Mouse (Mus musculus): ENCODE data around the gene Hs3st3b1. TPM values are rescaled to one million over a fixed set of nuclear protein-coding genes. Genes with fewer than 3 reads are reported as not detected.

Gene Hs3st3b1
- polyA plus RNA-seq, 1 experiment from 2014 or later = 11.4 TPM

- no peak overlapping the region for H3K4me2 ChIP-seq (replicated peaks; ENCODE audit: low read depth, low read length)
- ATAC-seq (ENCODE audit: insufficient number of reproducible peaks, insufficient read depth, low FRiP score, low read depth) = no peak
- H3K9me3 ChIP-seq (ENCODE audit: control insufficient read depth, low read depth, low read length) = no peaks in the 10 kb centered on the region
- no peak overlapping the region for H3K9ac ChIP-seq (replicated peaks; ENCODE audit: low read depth, low read length)
- H3K27ac ChIP-seq (ENCODE audit: low read length) = no peak overlapping the region
- WGBS = 71% methylated on average over 9 of the region's 9 CpGs
- H3K4me1 ChIP-seq (ENCODE audit: control insufficient read depth, insufficient read depth, low read length) = peaks cover 2% of the 10 kb centered on the region; the same call in 1 of the 2 replicates
- no peaks in the 10 kb centered on the region for H3K36me3 ChIP-seq (ENCODE audit: control insufficient read depth, insufficient read depth, low read length)
- no peak overlapping the region for H3K4me3 ChIP-seq (ENCODE audit: low read depth, low read length)
- H3K27me3 ChIP-seq (ENCODE audit: control insufficient read depth, insufficient read depth, low read length) = no peaks in the 10 kb centered on the region
These were observed 15.3 kb downstream of the Hs3st3b1 start for GRCm38 (mm10) chr11:63906552-63907353.

- no peak overlapping the region for H3K27ac ChIP-seq (ENCODE audit: low read length)
- no peak overlapping the region for H3K4me2 ChIP-seq (replicated peaks; ENCODE audit: low read depth, low read length)
- 27% methylated on average over 4 of the region's 4 CpGs for WGBS
- H3K4me1 ChIP-seq (ENCODE audit: control insufficient read depth, insufficient read depth, low read length) = peaks cover 8% of the 10 kb centered on the region; the same call in 1 of the 2 replicates
- H3K9me3 ChIP-seq (ENCODE audit: control insufficient read depth, low read depth, low read length) = no peaks in the 10 kb centered on the region
- no peak overlapping the region for H3K4me3 ChIP-seq (ENCODE audit: low read depth, low read length)
- H3K36me3 ChIP-seq (ENCODE audit: control insufficient read depth, insufficient read depth, low read length) = no peaks in the 10 kb centered on the region
- no peak for ATAC-seq (ENCODE audit: insufficient number of reproducible peaks, insufficient read depth, low FRiP score, low read depth)
- H3K27me3 ChIP-seq (ENCODE audit: control insufficient read depth, insufficient read depth, low read length) = no peaks in the 10 kb centered on the region
- no peak overlapping the region for H3K9ac ChIP-seq (replicated peaks; ENCODE audit: low read depth, low read length)
These were observed 17.3 kb downstream of the Hs3st3b1 start for GRCm38 (mm10) chr11:63904787-63905186.

GRCm38 (mm10) chr11:63898509-63899168 is 23.5 kb downstream of the Hs3st3b1 start:
- Histone ChIP-seq H3K4me2 (replicated peaks; ENCODE audit: low read depth, low read length) (no peak overlapping the region), H3K9me3 (ENCODE audit: control insufficient read depth, low read depth, low read length) (no peaks in the 10 kb centered on the region), H3K9ac (replicated peaks; ENCODE audit: low read depth, low read length) (no peak overlapping the region), H3K27ac (ENCODE audit: low read length) (no peak overlapping the region), H3K27me3 (ENCODE audit: control insufficient read depth, insufficient read depth, low read length) (no peaks in the 10 kb centered on the region), H3K36me3 (ENCODE audit: control insufficient read depth, insufficient read depth, low read length) (no peaks in the 10 kb centered on the region), H3K4me1 (ENCODE audit: control insufficient read depth, insufficient read depth, low read length) (peaks cover 10% of the 10 kb centered on the region), H3K4me3 (ENCODE audit: low read depth, low read length) (no peak overlapping the region)
- WGBS = 40% methylated on average over 9 of the region's 9 CpGs
- no peak for ATAC-seq (ENCODE audit: insufficient number of reproducible peaks, insufficient read depth, low FRiP score, low read depth)

GRCm38 (mm10) chr11:63897856-63898508 is 24.1 kb downstream of the Hs3st3b1 start:
- ATAC-seq (ENCODE audit: insufficient number of reproducible peaks, insufficient read depth, low FRiP score, low read depth) = no peak
- 72% methylated on average over 13 of the region's 13 CpGs for WGBS
- H3K36me3 ChIP-seq (ENCODE audit: control insufficient read depth, insufficient read depth, low read length) = no peaks in the 10 kb centered on the region

GRCm38 (mm10) chr11:63897011-63897410 is 25.1 kb downstream of the Hs3st3b1 start:
- no peak overlapping the region for H3K4me3 ChIP-seq (ENCODE audit: low read depth, low read length)
- H3K36me3 ChIP-seq (ENCODE audit: control insufficient read depth, insufficient read depth, low read length) = no peaks in the 10 kb centered on the region
- 89% methylated on average over 2 of the region's 2 CpGs for WGBS
- no peak for ATAC-seq (ENCODE audit: insufficient number of reproducible peaks, insufficient read depth, low FRiP score, low read depth)
- H3K27ac ChIP-seq (ENCODE audit: low read length) = no peak overlapping the region
- peaks cover 10% of the 10 kb centered on the region for H3K4me1 ChIP-seq (ENCODE audit: control insufficient read depth, insufficient read depth, low read length)
- no peak overlapping the region for H3K9ac ChIP-seq (replicated peaks; ENCODE audit: low read depth, low read length)
- no peaks in the 10 kb centered on the region for H3K27me3 ChIP-seq (ENCODE audit: control insufficient read depth, insufficient read depth, low read length)
- no peaks in the 10 kb centered on the region for H3K9me3 ChIP-seq (ENCODE audit: control insufficient read depth, low read depth, low read length)
- no peak overlapping the region for H3K4me2 ChIP-seq (replicated peaks; ENCODE audit: low read depth, low read length)

More at GRCm38 (mm10) chr11:63897856-63898508, 24.1 kb downstream of the Hs3st3b1 start:
- Histone ChIP-seq H3K27ac (ENCODE audit: low read length) (no peak overlapping the region), H3K27me3 (ENCODE audit: control insufficient read depth, insufficient read depth, low read length) (no peaks in the 10 kb centered on the region), H3K9me3 (ENCODE audit: control insufficient read depth, low read depth, low read length) (no peaks in the 10 kb centered on the region), H3K9ac (replicated peaks; ENCODE audit: low read depth, low read length) (no peak overlapping the region), H3K4me3 (ENCODE audit: low read depth, low read length) (no peak overlapping the region), H3K4me2 (replicated peaks; ENCODE audit: low read depth, low read length) (no peak overlapping the region), H3K4me1 (ENCODE audit: control insufficient read depth, insufficient read depth, low read length) (peaks cover 10% of the 10 kb centered on the region)

- ATAC-seq (ENCODE audit: insufficient number of reproducible peaks, insufficient read depth, low FRiP score, low read depth) = peak; percentile 42; the same call in 1 of the 2 replicates
- no peak overlapping the region for H3K4me3 ChIP-seq (ENCODE audit: low read depth, low read length)
- H3K27ac ChIP-seq (ENCODE audit: low read length) = no peak overlapping the region
- H3K4me1 ChIP-seq (ENCODE audit: control insufficient read depth, insufficient read depth, low read length) = peaks cover 4% of the 10 kb centered on the region; the same call in 1 of the 2 replicates
- H3K9me3 ChIP-seq (ENCODE audit: control insufficient read depth, low read depth, low read length) = no peaks in the 10 kb centered on the region
- H3K9ac ChIP-seq (replicated peaks; ENCODE audit: low read depth, low read length) = no peak overlapping the region
- no peaks in the 10 kb centered on the region for H3K27me3 ChIP-seq (ENCODE audit: control insufficient read depth, insufficient read depth, low read length)
- H3K4me2 ChIP-seq (replicated peaks; ENCODE audit: low read depth, low read length) = no peak overlapping the region
- WGBS = 61% methylated on average over 6 of the region's 6 CpGs
- no peaks in the 10 kb centered on the region for H3K36me3 ChIP-seq (ENCODE audit: control insufficient read depth, insufficient read depth, low read length)
These were observed 27.9 kb downstream of the Hs3st3b1 start for GRCm38 (mm10) chr11:63894188-63894587.

- Histone ChIP-seq H3K9me3 (ENCODE audit: control insufficient read depth, low read depth, low read length) (no peaks in the 10 kb centered on the region), H3K36me3 (ENCODE audit: control insufficient read depth, insufficient read depth, low read length) (no peaks in the 10 kb centered on the region), H3K4me1 (ENCODE audit: control insufficient read depth, insufficient read depth, low read length) (peaks cover 2% of the 10 kb centered on the region; the same call in 1 of the 2 replicates), H3K27me3 (ENCODE audit: control insufficient read depth, insufficient read depth, low read length) (no peaks in the 10 kb centered on the region), H3K4me2 (replicated peaks; ENCODE audit: low read depth, low read length) (no peak overlapping the region), H3K9ac (replicated peaks; ENCODE audit: low read depth, low read length) (no peak overlapping the region), H3K4me3 (ENCODE audit: low read depth, low read length) (no peak overlapping the region), H3K27ac (ENCODE audit: low read length) (no peak overlapping the region)
- no peak for ATAC-seq (ENCODE audit: insufficient number of reproducible peaks, insufficient read depth, low FRiP score, low read depth)
- WGBS = 84% methylated on average over 6 of the region's 6 CpGs
These were observed 28.5 kb downstream of the Hs3st3b1 start for GRCm38 (mm10) chr11:63893557-63893956.

GRCm38 (mm10) chr11:63891479-63892020 is 30.5 kb downstream of the Hs3st3b1 start:
- Histone ChIP-seq H3K9me3 (ENCODE audit: control insufficient read depth, low read depth, low read length) (no peaks in the 10 kb centered on the region), H3K4me3 (ENCODE audit: low read depth, low read length) (no peak overlapping the region), H3K27ac (ENCODE audit: low read length) (no peak overlapping the region), H3K4me2 (replicated peaks; ENCODE audit: low read depth, low read length) (no peak overlapping the region), H3K4me1 (ENCODE audit: control insufficient read depth, insufficient read depth, low read length) (no peaks in the 10 kb centered on the region), H3K36me3 (ENCODE audit: control insufficient read depth, insufficient read depth, low read length) (no peaks in the 10 kb centered on the region), H3K9ac (replicated peaks; ENCODE audit: low read depth, low read length) (no peak overlapping the region), H3K27me3 (ENCODE audit: control insufficient read depth, insufficient read depth, low read length) (no peaks in the 10 kb centered on the region)
- ATAC-seq (ENCODE audit: insufficient number of reproducible peaks, insufficient read depth, low FRiP score, low read depth) = no peak
- WGBS = 57% methylated on average over 7 of the region's 7 CpGs

Measured in stomach, embryonic 14.5 days (tissue).